23 mouse cellular contexts compared by ENCODE assay signal in the genomic region with DNA sequence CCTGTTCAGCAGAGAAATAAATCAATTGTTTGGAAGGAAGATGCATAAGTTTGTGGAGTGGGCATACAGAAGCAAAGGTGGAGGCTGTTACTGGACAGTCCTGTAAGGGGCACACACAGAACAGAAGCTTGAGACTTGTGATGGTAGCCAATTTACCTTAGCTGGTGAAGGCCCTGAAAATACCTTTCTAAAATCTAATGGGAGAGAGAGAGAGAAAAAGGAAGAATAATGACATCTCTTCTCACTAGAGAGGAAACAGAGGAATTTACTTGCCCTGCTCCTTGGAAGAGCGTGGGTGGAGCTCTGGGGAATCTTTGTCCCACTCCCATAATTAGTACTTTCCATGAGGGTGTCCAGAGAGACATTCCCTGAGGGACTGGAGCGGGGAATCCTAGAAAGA. TPM values are rescaled to one million over a fixed set of nuclear protein-coding genes. Genes with fewer than 3 reads are reported as not detected.
"Had no signal": no experiment of that assay in that cellular context is flagged by ENCODE, and none has a peak within 500 bp of the region (broad histone marks: within the 10 kb centered on the region; RNA-seq: fewer than 3 reads in every experiment).

TSS of gene Olfr94 (minus strand) at position 101 of the 400 bp plus-strand sequence.

- H3K4me3 ChIP-seq: neural tube, embryonic 13.5 days; neural tube, embryonic 15.5 days; stomach, embryonic 15.5 days had no signal

- H3K9ac ChIP-seq: neural tube, embryonic 13.5 days; neural tube, embryonic 15.5 days; stomach, embryonic 15.5 days had no signal

- H3K27ac ChIP-seq: neural tube, embryonic 13.5 days; neural tube, embryonic 15.5 days; stomach, embryonic 15.5 days; stomach, postnatal 0 days had no signal

- DNase-seq: retina, postnatal 1 day; right cerebral cortex, adult 18-20 months; right cerebral cortex, postnatal 14 days; right cerebral cortex, postnatal 25 days; right cerebral cortex, postnatal 4 days; spleen, adult 18-20 months; thymus, adult 18-20 months; thymus, adult 2 months; thymus, postnatal 14 days; thymus, postnatal 25 days; thymus, postnatal 36 days; thymus, postnatal 4 days had no signal

- H3K4me2 ChIP-seq: neural tube, embryonic 13.5 days; neural tube, embryonic 15.5 days; stomach, embryonic 15.5 days had no signal

- H3K36me3 ChIP-seq: neural tube, embryonic 13.5 days; neural tube, embryonic 15.5 days; stomach, embryonic 15.5 days had no signal

- H3K9me3 ChIP-seq: neural tube, embryonic 13.5 days; neural tube, embryonic 15.5 days; stomach, embryonic 15.5 days had no signal

RNA-seq across cellular contexts. Expression of gene Olfr94, which starts in this region (rescaled TPM):
- polyA plus RNA-seq: neural tube, embryonic 13.5 days; small intestine, adult 2 months; spleen, adult 2 months; stomach, embryonic 14.5 days; stomach, embryonic 15.5 days; stomach, embryonic 16.5 days; testis, adult 2 months; thymus, adult 2 months; thymus, postnatal 0 days; urinary bladder, adult 2 months had no signal
